Mouse (Mus musculus): ENCODE data around the gene Ptch1. TPM values are rescaled to one million over a fixed set of nuclear protein-coding genes. Genes with fewer than 3 reads are reported as not detected.

The Ptch1 gene
- polyA plus RNA-seq, 1 experiment, result 2.7 TPM

- TF ChIP-seq FLI1 (IDR thresholded peaks at IDR 0.05; ENCODE audit: low read length) (no peak), GATA1 (IDR thresholded peaks at IDR 0.05; ENCODE audit: borderline replicate concordance, low read length) (no peak)
- no peaks in the 10 kb centered on the region for H3K27me3 ChIP-seq (replicated peaks)
- H3K9me3 ChIP-seq, result no peaks in the 10 kb centered on the region
- no peak overlapping the region for H3K4me3 ChIP-seq (replicated peaks)
- H3K36me3 ChIP-seq (replicated peaks; ENCODE audit: low read length), result peaks cover 99% of the 10 kb centered on the region
- no peaks in the 10 kb centered on the region for H3K4me1 ChIP-seq
Observed at GRCm38 (mm10) chr13:63512411-63512810, 61.0 kb downstream of the Ptch1 start.

- H3K4me1 ChIP-seq, result no peaks in the 10 kb centered on the region
- H3K9me3 ChIP-seq, result no peaks in the 10 kb centered on the region
- H3K36me3 ChIP-seq (replicated peaks; ENCODE audit: low read length), result peaks cover 58% of the 10 kb centered on the region
Observed at GRCm38 (mm10) chr13:63507821-63508220, 65.6 kb downstream of the Ptch1 start.

GRCm38 (mm10) chr13:63507001-63507556, 66.3 kb downstream of the Ptch1 start:
- Histone ChIP-seq H3K4me1 (no peaks in the 10 kb centered on the region), H3K27me3 (replicated peaks) (peaks cover 7% of the 10 kb centered on the region), H3K36me3 (replicated peaks; ENCODE audit: low read length) (peaks cover 51% of the 10 kb centered on the region), H3K9me3 (no peaks in the 10 kb centered on the region; the same call in 1 of the 2 replicates), H3K4me3 (replicated peaks) (no peak overlapping the region)
- TF ChIP-seq GATA1 (IDR thresholded peaks at IDR 0.05; ENCODE audit: borderline replicate concordance, low read length), result no peak
- TF ChIP-seq FLI1 (IDR thresholded peaks at IDR 0.05; ENCODE audit: low read length), result no peak

More at GRCm38 (mm10) chr13:63507821-63508220, 65.6 kb downstream of the Ptch1 start:
- TF ChIP-seq GATA1 (IDR thresholded peaks at IDR 0.05; ENCODE audit: borderline replicate concordance, low read length) (no peak), FLI1 (IDR thresholded peaks at IDR 0.05; ENCODE audit: low read length) (no peak)
- peaks cover 3% of the 10 kb centered on the region for H3K27me3 ChIP-seq (replicated peaks)
- no peak overlapping the region for H3K4me3 ChIP-seq (replicated peaks)

- no peak for TF ChIP-seq GATA1 (IDR thresholded peaks at IDR 0.05; ENCODE audit: borderline replicate concordance, low read length)
- no peak for TF ChIP-seq FLI1 (IDR thresholded peaks at IDR 0.05; ENCODE audit: low read length)
Observed at GRCm38 (mm10) chr13:63506364-63506763, 67.0 kb downstream of the Ptch1 start.

GRCm38 (mm10) chr13:63502391-63502790, 71.0 kb downstream of the Ptch1 start:
- Histone ChIP-seq H3K27me3 (replicated peaks) (peaks cover 23% of the 10 kb centered on the region), H3K4me3 (replicated peaks) (no peak overlapping the region), H3K36me3 (replicated peaks; ENCODE audit: low read length) (peaks cover 5% of the 10 kb centered on the region), H3K9me3 (no peaks in the 10 kb centered on the region; the same call in 1 of the 2 replicates), H3K4me1 (no peaks in the 10 kb centered on the region)
- TF ChIP-seq GATA1 (IDR thresholded peaks at IDR 0.05; ENCODE audit: borderline replicate concordance, low read length) (no peak), FLI1 (IDR thresholded peaks at IDR 0.05; ENCODE audit: low read length) (no peak)

More at GRCm38 (mm10) chr13:63506364-63506763, 67.0 kb downstream of the Ptch1 start:
- peaks cover 7% of the 10 kb centered on the region for H3K27me3 ChIP-seq (replicated peaks)
- no peak overlapping the region for H3K4me3 ChIP-seq (replicated peaks)
- no peaks in the 10 kb centered on the region; the same call in 1 of the 2 replicates for H3K9me3 ChIP-seq
- H3K36me3 ChIP-seq (replicated peaks; ENCODE audit: low read length), result peaks cover 44% of the 10 kb centered on the region
- H3K4me1 ChIP-seq, result no peaks in the 10 kb centered on the region

- no peaks in the 10 kb centered on the region for H3K36me3 ChIP-seq (replicated peaks; ENCODE audit: low read length)
- TF ChIP-seq FLI1 (IDR thresholded peaks at IDR 0.05; ENCODE audit: low read length) (no peak), GATA1 (IDR thresholded peaks at IDR 0.05; ENCODE audit: borderline replicate concordance, low read length) (no peak)
- peaks cover 3% of the 10 kb centered on the region; the same call in 1 of the 2 replicates for H3K4me1 ChIP-seq
- no peak overlapping the region for H3K4me3 ChIP-seq (replicated peaks)
- peaks cover 8% of the 10 kb centered on the region for H3K9me3 ChIP-seq
- peaks cover 40% of the 10 kb centered on the region for H3K27me3 ChIP-seq (replicated peaks)
Observed at GRCm38 (mm10) chr13:63499489-63499888, 73.9 kb downstream of the Ptch1 start.

GRCm38 (mm10) chr13:63496646-63497582, 76.5 kb downstream of the Ptch1 start, which contains the start of gene Fancc:
Gene Fancc (minus strand): TSS chr13:63497278.
- TF ChIP-seq FLI1 (IDR thresholded peaks at IDR 0.05; ENCODE audit: low read length), result no peak
- no peak for TF ChIP-seq GATA1 (IDR thresholded peaks at IDR 0.05; ENCODE audit: borderline replicate concordance, low read length)
- peak within 1 kb of the TSS; percentile 43 for H3K4me3 ChIP-seq (replicated peaks)

GRCm38 (mm10) chr13:63487707-63488042, 85.7 kb downstream of the Ptch1 start:
- Histone ChIP-seq H3K9me3 (no peaks in the 10 kb centered on the region; the same call in 1 of the 2 replicates), H3K4me1 (no peaks in the 10 kb centered on the region), H3K27me3 (replicated peaks) (peaks cover 35% of the 10 kb centered on the region), H3K4me3 (replicated peaks) (no peak overlapping the region), H3K36me3 (replicated peaks; ENCODE audit: low read length) (no peaks in the 10 kb centered on the region)
- no peak for TF ChIP-seq FLI1 (IDR thresholded peaks at IDR 0.05; ENCODE audit: low read length)
- no peak for TF ChIP-seq GATA1 (IDR thresholded peaks at IDR 0.05; ENCODE audit: borderline replicate concordance, low read length)

More at GRCm38 (mm10) chr13:63496646-63497582, 76.5 kb downstream of the Ptch1 start, which contains the start of gene Fancc:
- Histone ChIP-seq H3K4me1 (peaks cover 3% of the 10 kb centered on the region; the same call in 1 of the 2 replicates), H3K36me3 (replicated peaks; ENCODE audit: low read length) (no peaks in the 10 kb centered on the region), H3K9me3 (peaks cover 16% of the 10 kb centered on the region), H3K27me3 (replicated peaks) (peaks cover 37% of the 10 kb centered on the region)

GRCm38 (mm10) chr13:63486791-63487706, 86.3 kb downstream of the Ptch1 start:
- Histone ChIP-seq H3K27me3 (replicated peaks) (peaks cover 32% of the 10 kb centered on the region), H3K9me3 (no peaks in the 10 kb centered on the region; the same call in 1 of the 2 replicates), H3K4me1 (no peaks in the 10 kb centered on the region), H3K4me3 (replicated peaks) (no peak overlapping the region), H3K36me3 (replicated peaks; ENCODE audit: low read length) (no peaks in the 10 kb centered on the region)
- no peak for TF ChIP-seq GATA1 (IDR thresholded peaks at IDR 0.05; ENCODE audit: borderline replicate concordance, low read length)
- TF ChIP-seq FLI1 (IDR thresholded peaks at IDR 0.05; ENCODE audit: low read length), result no peak

Data from megakaryocyte, embryonic 14.5 days (primary cell).